Mouse (Mus musculus): ENCODE data around the gene AC124502.3.

The AC124502.3 gene

DNA sequence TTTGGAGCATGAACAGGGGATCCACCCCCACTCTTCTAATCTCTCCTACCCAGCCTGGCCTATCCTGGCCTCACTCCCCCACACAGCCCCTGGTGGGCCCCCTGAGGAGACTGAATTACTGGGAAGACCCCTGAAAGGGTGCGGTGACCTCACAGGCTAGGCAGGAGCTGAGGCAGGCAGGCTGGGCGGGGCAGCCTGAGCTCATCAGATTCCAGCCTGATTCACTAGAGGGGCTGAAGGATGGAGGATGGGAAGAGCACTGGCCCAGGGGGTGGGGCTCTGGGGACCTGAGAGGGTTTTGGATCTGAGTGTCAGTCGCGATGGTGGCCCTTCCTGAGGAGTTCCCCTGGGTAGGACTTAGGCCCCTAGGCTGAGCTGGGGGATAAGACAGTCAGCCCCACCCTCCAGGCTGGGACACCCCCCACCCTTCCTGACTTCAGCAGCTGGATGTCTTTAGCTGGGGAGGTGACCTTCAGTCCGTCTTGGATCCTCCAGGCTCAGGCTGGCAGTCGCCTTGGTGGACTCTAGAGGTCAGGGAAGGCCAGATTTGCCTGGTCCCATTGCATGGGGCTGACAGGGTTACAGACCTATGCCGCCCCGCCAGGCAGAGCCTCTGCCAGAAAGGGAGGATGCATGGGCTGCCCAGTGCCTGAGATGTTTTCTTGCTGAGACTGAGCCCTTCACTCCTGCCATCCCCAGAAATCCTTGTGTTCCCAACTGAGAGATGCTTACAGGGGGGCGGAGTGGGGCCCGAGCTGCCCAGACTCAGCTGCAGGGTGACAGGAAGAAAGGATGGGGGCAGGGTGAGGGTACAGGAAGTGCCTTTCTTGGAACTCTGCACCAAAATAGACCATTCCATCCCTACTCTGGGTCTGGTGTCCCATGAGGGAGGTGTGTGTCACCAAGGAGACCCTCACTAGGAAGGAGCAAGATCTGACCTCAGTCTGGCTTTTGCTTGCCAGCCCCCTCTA is 20.4 kb downstream of the AC124502.3 start:
- no peak for DNase-seq (ENCODE audit: low read depth, low spot score)

DNA sequence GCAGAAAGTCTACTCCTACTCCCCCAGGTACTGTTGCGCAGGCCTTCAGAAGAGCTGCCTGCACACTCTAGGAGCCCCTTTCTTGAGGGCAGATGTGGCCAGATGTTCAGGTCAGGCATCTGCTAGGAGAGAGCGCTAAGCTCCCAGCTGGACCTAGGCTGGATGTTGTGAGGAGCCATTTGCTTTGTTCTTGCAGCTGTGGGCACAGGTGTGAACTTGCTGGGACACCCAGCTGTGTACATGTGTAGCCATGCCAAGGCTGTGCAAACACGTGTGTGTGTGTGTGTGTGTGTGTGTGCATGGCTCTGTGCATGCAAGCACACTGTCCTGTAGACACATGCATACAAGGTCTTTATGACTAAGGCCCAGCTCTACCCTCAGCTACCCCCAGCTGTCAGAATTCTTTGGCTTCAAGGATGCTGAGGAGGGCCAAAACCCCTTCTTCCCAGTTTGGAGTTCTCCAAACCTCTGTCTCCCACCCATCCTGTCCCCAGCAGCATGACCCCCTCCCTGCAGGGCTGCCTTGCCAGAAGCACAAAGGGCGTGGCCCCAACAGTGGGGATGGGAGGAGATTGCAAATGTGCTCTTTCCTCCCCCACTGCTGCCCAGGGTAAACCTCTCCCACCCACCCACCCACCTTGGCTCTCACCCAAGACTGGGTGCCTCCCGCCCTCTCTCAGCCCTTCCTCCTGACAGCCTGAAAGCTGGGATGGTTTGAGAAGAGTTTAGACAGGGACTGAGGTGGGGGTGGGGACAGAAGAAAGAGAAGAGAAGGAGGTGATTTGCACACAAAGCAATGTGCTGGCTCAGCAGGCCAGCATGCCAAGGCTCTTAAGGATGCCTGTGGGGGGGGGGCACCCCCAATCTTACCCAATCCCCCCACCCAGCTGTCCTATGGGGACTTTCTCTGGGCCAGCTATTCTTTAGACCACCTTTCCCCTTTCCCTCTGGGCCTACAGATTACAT is 22.0 kb downstream of the AC124502.3 start:
- no peak for DNase-seq (ENCODE audit: low read depth, low spot score)

DNA sequence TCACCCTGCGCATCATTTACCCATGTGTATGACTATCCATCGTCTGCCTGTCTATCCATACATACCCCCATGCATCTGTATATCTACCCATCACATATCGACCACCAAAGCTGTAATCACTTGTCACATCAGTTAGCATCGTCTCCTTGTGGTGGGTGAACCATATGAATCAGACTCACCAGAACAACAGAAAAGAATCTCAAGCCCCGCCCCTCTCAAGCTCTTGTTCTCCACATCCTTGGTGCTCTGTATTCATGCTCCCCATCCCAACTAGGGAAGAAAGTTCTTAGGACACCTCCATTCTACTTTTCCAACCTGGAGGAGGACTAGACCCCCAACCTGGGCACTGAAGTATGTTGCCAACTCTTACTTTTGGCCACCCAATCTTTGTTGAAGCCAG is 23.4 kb downstream of the AC124502.3 start:
- no peak for DNase-seq (ENCODE audit: low read depth, low spot score)

DNA sequence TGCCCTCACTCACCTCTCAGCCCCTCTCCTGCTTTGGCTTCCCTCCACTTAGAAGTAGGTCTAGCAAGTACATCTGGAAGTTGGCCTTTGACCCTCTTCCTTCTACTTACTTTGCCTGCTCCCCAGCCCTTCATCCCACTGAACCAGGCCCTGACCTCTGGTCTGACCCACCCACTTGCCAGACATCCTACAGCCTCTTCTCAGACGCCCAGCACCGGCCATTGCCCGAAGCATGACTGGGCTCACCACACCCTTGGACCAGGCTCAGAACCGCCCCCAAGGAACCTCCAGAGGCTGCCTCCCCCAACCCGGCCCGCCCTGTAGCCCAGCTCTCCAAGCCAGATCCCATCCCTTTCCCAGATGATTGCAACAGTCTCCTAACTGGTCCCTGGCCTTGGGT is 23.8 kb downstream of the AC124502.3 start:
- DNase-seq (ENCODE audit: low read depth, low spot score) = no peak

DNA sequence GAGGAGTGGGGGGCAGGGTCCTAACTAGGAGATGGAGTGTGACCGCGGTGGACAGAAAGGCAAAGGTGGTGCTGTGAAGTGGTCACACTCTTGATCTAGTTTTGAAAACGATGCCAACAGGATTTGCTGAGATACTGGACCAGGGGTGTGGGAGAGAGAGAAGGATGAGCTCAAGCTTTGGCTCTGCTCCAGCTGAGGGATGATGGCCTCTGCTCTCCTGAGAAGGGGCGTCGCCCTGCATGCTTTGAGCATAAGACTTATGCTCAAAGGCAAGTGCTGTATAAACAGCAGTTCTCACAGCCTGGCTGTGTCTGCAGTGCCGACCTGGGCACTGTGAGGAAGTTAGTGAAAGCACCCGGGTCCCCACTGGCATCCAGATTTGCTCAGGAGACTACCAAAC is 26.4 kb downstream of the AC124502.3 start:
- no peak for DNase-seq (ENCODE audit: low read depth, low spot score)

DNA sequence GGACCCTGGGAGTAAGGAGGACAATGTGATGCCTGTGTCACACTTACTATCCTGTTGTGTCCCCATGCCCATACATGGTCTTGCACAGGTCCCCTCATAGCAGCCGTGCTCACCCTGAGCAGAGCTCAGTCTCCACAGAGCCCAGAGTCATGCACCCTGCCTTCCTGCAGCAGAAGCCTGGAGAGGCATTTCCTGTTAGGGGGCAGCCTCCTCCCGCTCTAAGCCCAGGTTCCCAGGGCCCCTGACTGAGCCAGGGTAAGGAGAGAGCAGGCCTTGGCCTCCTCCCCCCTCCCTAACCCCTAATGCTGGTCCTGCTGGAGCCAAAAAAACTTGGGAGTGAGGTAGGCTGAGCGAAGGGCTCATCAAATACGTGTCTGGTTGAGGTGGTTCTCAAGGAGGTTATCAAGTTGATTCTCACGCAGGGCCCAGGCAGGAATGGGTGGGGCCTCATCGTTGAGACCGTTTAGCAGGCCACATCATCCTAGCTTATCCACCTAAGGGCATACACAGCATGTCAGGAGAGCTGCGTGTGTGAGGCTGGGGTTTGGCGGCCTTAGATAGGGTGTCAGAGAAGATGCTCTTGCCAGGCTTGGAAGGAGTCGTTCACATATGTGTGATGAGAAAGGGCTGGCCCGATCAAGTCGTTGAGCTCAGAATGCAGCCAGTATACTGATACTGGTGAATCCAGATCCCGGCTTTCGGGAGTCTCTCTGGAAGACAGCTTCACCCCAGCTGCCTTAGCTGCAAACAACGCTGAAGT is 28.5 kb downstream of the AC124502.3 start:
- DNase-seq (ENCODE audit: low read depth, low spot score) = no peak

DNA sequence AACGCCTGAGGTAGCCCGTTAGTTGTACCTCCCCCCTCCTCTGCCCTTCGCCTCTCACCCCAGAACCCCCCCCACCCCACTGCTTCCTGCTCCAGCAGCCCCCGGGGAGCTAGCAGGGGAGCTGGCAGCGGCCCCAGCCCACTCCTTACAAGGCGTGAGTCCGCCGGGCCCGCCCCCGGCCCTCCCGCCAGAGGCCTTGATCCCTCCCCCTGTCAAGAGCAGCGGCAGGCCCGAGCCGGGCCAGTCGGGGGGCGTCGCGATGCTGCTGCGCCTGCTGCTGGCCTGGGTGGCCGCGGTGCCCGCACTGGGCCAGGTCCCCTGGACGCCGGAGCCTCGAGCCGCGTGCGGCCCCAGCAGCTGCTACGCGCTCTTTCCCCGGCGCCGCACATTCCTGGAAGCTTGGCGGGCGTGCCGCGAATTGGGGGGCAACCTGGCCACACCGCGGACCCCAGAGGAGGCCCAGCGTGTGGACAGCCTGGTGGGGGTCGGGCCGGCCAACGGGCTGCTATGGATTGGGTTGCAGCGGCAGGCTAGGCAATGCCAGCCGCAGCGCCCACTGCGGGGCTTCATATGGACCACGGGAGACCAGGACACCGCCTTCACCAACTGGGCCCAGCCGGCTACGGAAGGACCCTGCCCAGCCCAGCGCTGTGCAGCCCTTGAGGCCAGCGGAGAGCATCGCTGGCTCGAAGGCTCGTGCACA is 29.3 kb downstream of the AC124502.3 start, which contains the start of gene Cd248:
Cd248 (plus strand) TSS at position 212 of the 703 bp plus-strand sequence.
- no peak for DNase-seq (ENCODE audit: low read depth, low spot score)

DNA sequence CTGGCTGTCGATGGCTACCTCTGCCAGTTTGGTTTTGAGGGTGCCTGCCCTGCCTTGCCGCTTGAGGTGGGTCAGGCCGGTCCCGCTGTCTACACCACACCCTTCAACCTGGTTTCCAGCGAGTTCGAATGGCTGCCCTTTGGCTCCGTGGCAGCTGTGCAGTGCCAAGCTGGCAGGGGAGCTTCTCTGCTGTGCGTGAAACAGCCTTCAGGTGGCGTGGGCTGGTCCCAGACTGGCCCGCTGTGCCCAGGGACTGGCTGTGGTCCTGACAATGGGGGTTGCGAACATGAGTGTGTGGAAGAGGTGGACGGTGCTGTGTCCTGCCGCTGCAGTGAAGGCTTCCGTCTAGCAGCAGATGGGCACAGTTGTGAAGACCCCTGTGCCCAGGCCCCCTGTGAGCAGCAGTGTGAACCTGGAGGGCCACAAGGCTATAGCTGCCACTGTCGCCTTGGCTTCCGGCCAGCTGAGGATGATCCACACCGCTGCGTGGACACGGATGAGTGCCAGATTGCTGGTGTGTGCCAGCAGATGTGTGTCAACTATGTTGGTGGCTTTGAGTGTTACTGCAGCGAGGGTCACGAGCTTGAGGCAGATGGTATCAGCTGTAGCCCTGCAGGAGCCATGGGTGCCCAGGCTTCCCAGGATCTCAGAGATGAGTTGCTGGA is 30.0 kb downstream of the AC124502.3 start:
- no peak for DNase-seq (ENCODE audit: low read depth, low spot score)

DNA sequence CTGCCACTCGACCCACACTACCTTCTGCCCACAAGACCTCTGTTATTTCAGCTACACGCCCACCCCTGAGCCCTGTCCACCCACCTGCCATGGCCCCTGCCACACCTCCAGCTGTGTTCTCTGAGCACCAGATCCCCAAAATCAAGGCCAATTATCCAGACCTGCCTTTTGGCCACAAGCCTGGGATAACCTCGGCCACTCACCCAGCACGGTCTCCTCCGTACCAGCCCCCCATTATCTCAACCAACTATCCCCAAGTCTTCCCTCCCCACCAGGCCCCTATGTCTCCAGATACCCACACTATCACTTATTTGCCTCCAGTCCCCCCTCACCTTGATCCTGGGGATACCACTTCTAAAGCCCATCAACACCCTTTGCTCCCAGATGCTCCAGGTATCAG is 30.8 kb downstream of the AC124502.3 start:
- no peak for DNase-seq (ENCODE audit: low read depth, low spot score)

DNA sequence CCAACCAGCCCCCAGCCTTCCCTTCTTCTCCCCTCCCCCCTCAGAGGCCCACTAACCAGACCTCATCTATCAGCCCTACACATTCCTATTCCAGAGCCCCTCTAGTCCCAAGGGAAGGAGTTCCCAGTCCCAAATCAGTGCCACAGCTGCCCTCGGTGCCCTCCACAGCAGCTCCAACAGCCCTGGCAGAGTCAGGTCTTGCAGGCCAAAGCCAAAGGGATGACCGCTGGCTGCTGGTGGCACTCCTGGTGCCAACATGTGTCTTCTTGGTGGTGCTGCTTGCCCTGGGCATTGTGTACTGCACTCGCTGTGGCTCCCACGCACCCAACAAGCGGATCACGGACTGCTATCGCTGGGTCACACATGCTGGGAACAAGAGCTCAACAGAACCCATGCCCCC is 31.3 kb downstream of the AC124502.3 start:
- DNase-seq (ENCODE audit: low read depth, low spot score) = no peak

DNA sequence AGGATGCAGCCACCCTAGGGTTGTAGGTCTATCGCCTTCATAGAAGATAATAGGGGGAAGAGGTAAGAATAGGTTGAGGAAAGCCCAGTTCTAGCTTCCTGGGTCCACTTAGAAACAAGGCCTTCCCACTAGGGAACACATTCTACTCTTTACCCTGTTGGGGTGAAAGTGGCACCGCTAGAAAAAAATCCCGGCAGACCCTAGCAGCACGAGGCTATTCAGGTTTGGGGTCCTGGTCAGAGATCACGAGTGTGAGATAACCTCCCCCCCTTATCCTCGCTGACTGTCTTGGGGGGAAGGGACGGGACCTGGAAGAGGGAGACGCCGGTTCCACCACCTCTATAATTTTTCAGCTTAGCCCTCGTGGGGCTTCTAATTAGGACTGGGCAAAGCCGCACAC is 32.4 kb downstream of the AC124502.3 start:
- no peak for DNase-seq (ENCODE audit: low read depth, low spot score)

DNA sequence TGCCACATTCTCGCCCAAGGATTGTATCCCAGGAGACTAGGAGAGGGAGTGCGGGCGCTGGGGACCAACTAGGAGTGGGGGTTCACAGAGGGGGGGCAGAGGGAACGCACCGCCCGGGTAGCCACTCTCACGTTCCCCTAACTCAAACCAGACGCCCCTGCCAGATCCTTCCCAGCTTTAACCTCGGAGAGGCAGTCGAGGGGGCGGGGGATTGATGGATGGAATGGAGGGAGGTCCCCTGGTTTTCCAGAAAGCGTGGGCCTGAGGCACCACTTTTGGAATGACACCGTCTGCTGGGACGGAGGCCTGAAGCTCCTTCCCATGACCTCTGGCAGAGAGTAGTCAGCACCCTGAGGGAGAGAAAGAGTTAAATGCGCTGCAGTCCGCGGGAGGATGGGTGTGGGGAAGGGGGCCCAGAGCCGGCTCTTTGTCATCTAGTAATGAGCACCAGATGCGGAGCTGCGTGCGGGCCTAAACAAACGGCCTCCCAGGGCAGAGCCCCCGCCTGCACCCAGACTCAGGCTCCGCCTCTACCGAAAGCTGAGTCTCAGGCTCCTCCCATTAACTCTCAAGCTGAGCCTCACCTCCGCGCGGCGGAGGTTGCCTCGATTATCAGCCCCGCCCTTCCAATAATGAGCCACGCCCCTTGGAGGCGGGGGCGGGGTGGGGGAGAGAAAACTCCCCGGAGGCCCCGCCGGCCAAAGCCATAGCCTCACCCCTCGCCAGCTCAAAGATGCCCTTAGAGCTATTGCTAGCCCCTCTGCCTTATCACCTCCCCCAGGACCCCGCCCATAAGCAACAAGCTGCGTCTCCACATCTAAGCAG is 33.1 kb downstream of the AC124502.3 start:
- peak; percentile 91 for DNase-seq (ENCODE audit: low read depth, low spot score)

DNA sequence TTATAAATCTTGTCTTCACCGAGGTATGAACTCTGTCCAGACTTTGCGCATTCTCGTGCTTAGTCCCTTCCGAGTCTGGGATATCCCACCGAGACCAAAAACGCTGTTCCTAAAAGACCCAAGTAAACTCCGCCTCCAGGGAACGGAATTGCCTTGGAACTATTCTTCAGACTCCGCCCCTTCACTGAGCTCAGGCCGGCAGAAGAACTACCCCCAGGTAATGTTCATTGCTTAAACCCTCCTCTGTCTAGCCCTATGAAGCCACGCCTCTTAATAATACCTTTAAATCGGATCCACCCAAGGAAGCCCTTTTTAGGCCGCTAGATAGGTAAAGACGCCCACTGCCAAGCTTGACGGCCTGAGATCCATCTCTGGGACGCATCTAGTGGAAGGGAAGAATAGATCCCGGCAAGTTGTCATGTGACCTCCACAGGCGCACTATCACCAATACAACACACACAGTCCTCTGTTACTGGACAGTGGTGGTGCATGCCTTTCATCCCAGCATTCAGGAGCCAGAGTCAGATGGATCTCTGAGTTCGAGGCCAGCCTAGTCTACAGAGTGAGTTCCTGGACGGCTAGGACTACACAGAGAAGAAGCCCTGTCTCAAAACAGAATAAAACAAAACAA is 33.8 kb downstream of the AC124502.3 start:
- DNase-seq (ENCODE audit: low read depth, low spot score) = no peak

DNA sequence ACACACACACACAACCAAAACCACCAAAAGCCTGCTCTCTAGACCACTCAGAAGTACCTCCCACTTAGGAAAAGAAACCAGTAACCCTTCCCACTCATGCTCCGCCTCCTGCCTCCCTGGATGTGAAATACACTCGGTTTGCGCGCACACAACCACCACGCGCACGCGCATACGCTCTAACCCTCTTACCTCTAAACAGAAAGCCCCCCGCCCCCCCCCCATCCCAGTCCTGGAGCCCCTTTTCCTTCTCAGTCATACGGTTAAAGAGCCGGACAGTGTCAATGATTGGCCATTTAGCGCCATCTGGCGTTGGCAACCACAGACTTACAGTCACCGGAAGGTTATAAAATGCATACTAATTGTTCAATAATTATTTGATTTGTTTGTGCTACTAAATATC is 34.3 kb downstream of the AC124502.3 start:
- DNase-seq (ENCODE audit: low read depth, low spot score) = no peak

DNA sequence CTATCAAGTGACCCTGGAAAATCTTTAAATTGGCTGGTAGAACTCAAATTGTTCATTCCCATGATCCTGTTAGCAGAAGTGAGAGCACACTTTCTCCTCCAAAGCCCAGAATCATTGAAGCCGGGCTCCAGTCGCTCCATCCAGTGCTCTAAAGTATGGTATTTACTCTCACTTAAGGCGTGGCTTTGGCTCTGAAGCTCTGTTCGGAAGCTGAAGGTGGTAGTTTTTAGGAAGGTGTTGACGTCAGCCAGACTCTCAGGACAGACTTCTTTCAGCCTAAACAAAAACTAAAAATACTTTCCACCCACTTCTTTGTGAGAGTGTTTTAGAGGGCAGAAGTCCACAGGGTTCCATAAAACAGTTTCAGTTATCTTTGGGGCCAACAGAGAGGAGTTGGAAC is 34.8 kb downstream of the AC124502.3 start:
- no peak for DNase-seq (ENCODE audit: low read depth, low spot score)

DNA sequence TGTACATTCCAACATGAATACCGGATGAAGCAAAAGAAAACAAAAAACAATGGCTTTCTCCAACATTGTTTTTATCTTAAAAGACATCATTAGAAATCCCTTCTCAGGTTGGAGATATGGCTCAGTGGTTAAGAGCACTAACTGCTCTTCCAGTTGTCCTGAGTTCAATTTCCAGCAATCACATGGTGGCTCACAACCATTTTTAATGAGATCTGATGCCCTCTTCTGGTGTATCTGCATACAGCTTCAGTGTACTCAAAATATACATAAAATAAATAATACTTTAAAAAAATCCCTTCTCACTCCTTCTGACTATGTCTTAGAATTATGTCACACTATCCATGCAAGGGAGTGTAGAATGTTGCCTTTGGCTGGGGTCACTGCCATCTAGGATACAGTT is 40.6 kb downstream of the AC124502.3 start:
- no peak for DNase-seq (ENCODE audit: low read depth, low spot score)

DNA sequence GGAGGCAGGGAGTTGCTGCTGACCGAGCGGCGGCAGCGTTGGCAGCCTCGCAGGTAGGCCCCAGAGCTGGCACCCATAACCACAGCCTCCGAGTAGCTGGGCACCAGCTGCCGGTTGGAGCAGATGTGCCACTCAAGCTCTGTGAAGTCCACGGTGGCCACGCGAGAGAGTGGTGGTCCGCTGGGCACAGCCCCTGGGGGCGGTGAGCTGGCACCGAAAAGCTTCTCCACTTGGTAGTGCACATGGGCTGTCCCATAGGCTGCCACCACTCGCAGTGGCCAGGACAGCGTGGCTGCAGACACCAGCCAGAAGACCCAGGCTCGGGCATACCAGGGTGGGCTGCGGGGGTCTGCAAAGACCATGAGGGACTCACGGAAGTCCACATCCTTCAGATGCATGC is 43.3 kb downstream of the AC124502.3 start:
- no peak for DNase-seq (ENCODE audit: low read depth, low spot score)

DNA sequence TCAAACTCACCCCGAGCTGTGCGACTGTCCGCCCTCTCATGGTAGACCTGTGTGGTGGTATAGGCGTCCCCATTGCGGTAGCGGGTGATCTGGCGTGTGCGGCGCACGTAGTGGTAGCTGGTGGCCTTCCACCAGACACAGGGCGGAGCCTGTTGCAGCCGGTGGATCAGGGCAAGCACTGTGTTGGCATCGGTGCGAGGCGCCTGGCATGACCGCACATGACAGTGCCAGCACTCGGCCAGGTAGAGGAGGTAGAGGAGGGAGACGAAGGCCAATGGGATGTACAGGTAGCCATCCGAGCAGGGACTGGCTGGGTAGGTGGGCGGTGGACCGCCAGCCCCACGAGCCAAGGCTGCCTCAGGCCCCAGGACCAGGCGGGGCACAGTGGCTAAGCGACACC is 43.9 kb downstream of the AC124502.3 start:
- DNase-seq (ENCODE audit: low read depth, low spot score) = no peak
